Mouse (Mus musculus) forebrain, embryonic 16.5 days (tissue): Measurements from ENCODE around the gene Klhl41. TPM values are rescaled to one million over a fixed set of nuclear protein-coding genes. Genes with fewer than 3 reads are reported as not detected.
"Not testable (repeated sequence)": the region's sequence is repeated elsewhere in the genome, so short reads cannot be mapped to it uniquely, and the experiment has no call there.

Experiments
- ATAC-seq: fragments of 200-750 bp; cut with Nextera tagmentation; 2 replicates; pipeline ENCODE4 v1.8.0; 2017; ENCODE audit warnings: mild to moderate bottlenecking, moderate library complexity
- H3K27ac ChIP-seq: fragments of 300-500 bp; sonication (generic); 2 replicates; pipeline ENCODE4 v1.5.1; 2014; ENCODE audit warnings: low read length, control low read depth
- H3K27me3 ChIP-seq: fragments of 300-500 bp; sonication (generic); replicated peaks from 2 replicates; pipeline ENCODE4 v1.6.1; 2014; ENCODE audit warnings: low read length; ENCODE audit not compliant: control insufficient read depth, insufficient read depth
- H3K36me3 ChIP-seq: fragments of 300-500 bp; sonication (generic); 2 replicates; pipeline ENCODE4 v1.6.1; 2014; ENCODE audit not compliant: control insufficient read depth, insufficient read depth
- H3K4me1 ChIP-seq: fragments of 300-500 bp; sonication (generic); replicated peaks from 2 replicates; pipeline ENCODE4 v1.6.1; 2014; ENCODE audit warnings: low read length; ENCODE audit not compliant: control insufficient read depth, insufficient read depth
- H3K4me2 ChIP-seq: fragments of 300-500 bp; sonication (generic); 2 replicates; pipeline ENCODE4 v1.6.1; 2014; ENCODE audit warnings: mild to moderate bottlenecking, low read length, control low read depth
- H3K4me3 ChIP-seq: fragments of 300-500 bp; sonication (generic); replicated peaks from 2 replicates; pipeline ENCODE4 v1.5.1; 2014; ENCODE audit warnings: mild to moderate bottlenecking, low read length, control low read depth
- H3K9ac ChIP-seq: fragments of 300-500 bp; sonication (generic); replicated peaks from 2 replicates; pipeline ENCODE4 v1.6.1; 2014; ENCODE audit warnings: low read depth, low read length, control low read depth
- H3K9me3 ChIP-seq: fragments of 300-500 bp; sonication (generic); 2 replicates; pipeline ENCODE4 v1.6.1; 2016; ENCODE audit warnings: low read length; ENCODE audit not compliant: control insufficient read depth
- WGBS: fragments of 180-500 bp; shearing (Covaris S2); extraction: QIAGEN DNeasy Blood & Tissue Kit; methylation state at CpG from one replicate; pipeline ENCODE4 v1.1.7; 2014; 5-methylcytosine and 5-hydroxymethylcytosine counted together
- polyA plus RNA-seq: library from polyadenylated mRNA; unstranded; fragments of >200 nt; fragmentation: Nextera tagmentation; extraction: Ambion mirVana; gene quantifications from 2 replicates; pipeline ENCODE4 v1.2.1, GENCODE M21; 2015

Klhl41 gene
- polyA plus RNA-seq, 1 experiment from 2014 or later: not detected

DNA sequence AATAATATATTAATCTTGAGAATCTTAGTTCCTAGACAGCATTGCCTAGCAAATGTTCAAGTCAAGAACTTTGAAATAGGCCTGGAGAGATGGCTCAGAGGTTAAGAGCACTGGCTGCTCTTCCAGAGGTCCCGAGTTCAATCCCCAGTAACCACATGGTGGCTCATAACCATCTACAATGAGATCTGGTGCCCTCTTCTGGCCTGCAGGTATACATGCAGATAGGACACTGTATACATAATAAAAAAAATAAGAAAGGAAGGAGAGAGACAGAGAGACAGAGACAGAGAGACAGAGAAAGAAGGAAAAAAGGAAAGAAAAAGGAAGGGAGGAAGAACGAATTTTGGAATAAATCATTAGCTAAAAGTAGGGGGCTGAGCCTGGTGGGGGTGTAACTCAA lies 6.8 kb downstream of the Klhl41 start:
- Histone ChIP-seq H3K36me3 (no peaks in the 10 kb centered on the region), H3K4me1 (no peaks in the 10 kb centered on the region), H3K4me3 (no peak overlapping the region), H3K9ac (no peak overlapping the region), H3K4me2 (no peak overlapping the region), H3K27ac (no peak overlapping the region), H3K27me3 (no peaks in the 10 kb centered on the region), H3K9me3 (no peaks in the 10 kb centered on the region)
- no peak for ATAC-seq
- 68% methylated on average over 2 of the region's 2 CpGs for WGBS

DNA sequence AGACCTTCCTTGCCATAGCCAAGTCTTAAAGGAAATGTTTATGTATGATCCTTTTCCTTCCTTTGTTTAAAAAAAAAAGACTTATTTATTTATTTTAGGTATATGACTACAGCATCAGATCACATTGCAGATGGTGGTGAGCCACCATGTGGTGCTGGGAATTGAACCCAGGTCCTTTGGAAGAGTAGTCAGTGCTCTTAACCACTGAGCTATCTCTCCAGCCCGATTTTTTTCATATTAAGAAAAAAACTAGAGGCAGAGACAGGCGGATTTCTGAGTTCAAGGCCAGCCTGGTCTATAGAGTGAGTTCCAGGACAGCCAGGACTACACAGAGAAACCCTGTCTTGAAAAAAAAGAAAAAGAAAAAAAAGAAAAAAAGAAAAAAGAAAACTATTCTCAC lies 7.3 kb downstream of the Klhl41 start:
- 84% methylated on average over 2 of the region's 2 CpGs for WGBS
- not testable (repeated sequence) for H3K27ac ChIP-seq, H3K36me3 ChIP-seq

DNA sequence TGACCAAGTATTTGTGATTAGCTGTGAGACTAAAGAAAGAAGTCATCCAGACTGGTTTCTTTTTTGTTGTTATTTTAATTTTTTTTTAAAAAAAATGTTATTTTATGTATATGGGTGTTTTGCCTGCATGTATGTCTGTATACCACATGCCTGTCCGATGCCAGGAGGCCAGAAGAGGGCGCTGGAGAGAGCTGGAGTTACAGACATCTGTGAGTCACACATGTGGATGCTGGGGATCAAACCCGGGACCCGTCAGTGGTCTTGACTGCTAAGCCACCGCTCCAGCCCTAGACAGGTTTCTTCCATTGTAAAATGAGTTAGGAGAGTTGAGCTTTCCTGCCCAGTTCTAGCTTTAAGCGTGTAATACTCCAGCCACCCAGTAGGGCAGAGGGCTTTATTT lies 10.1 kb downstream of the Klhl41 start:
- Histone ChIP-seq H3K9ac (no peak overlapping the region), H3K9me3 (no peaks in the 10 kb centered on the region), H3K4me2 (no peak overlapping the region), H3K36me3 (no peaks in the 10 kb centered on the region), H3K27me3 (no peaks in the 10 kb centered on the region), H3K4me1 (no peaks in the 10 kb centered on the region), H3K27ac (no peak overlapping the region), H3K4me3 (no peak overlapping the region)
- no peak for ATAC-seq
- WGBS: 59% methylated on average over 6 of the region's 6 CpGs

More for the DNA sequence above, 7.3 kb downstream of the Klhl41 start:
- not testable (repeated sequence) for ATAC-seq, H3K27me3 ChIP-seq, H3K9ac ChIP-seq, H3K4me2 ChIP-seq, H3K4me1 ChIP-seq, H3K9me3 ChIP-seq, H3K4me3 ChIP-seq

DNA sequence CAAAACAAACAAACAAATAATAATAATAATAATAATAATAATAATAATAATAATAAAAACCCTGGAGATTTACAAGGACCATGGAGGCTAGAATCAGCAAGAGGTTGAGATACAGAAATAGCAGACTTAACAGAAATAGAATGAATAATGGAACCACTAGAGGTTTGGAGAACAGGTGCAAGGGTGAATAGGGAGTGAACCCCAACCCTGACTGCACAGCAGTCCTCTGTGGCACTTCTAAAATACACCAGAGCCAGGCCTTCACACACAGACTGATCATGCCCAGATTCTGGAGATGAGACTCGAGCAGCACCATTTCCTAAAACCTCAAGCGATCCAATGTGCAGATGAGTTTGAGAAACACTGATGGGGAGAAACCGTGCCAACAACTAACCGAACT lies 12.0 kb downstream of the Klhl41 start:
- H3K9ac ChIP-seq: no peak overlapping the region
- no peaks in the 10 kb centered on the region for H3K4me1 ChIP-seq
- H3K4me3 ChIP-seq: no peak overlapping the region
- WGBS: 94% methylated on average over 4 of the region's 4 CpGs
- H3K36me3 ChIP-seq: no peaks in the 10 kb centered on the region
- H3K4me2 ChIP-seq: no peak overlapping the region
- no peaks in the 10 kb centered on the region for H3K9me3 ChIP-seq
- no peaks in the 10 kb centered on the region for H3K27me3 ChIP-seq
- H3K27ac ChIP-seq: no peak overlapping the region
- no peak for ATAC-seq

DNA sequence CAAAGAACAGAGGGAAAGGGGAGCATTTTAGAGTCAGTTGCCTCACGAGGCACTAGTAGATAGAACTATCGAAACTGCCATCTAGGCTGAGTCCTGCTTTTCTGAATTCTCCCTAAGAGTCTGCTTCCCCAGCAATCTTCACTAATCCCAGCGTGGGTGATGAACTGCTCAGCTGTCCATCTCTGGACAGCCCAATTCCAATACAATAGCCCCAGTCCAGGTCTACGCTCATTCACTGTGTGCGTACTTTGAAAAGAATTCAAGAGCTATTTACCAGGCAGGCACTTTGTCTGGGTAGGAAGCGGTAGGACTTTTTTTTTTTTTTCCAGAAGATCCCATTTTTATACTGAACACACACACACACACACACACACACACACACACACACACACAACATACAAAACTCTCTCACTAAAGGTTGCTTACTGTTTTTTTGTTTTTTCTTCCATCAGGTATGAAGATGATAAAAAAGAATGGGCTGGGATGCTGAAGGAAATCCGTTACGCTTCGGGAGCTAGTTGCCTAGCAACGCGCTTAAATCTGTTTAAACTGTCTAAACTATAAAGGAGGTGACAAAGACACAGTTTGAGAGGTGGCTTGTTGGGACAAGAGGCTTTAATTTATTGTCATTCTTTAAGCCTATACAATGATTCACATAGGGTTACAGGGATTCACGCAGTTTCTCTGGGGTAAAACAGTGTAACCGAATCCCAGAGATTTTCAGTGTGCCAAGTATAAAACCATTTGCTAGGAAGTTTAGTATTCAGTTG lies 13.3 kb downstream of the Klhl41 start:
- Histone ChIP-seq H3K9me3 (no peaks in the 10 kb centered on the region), H3K4me1 (no peaks in the 10 kb centered on the region), H3K27me3 (no peaks in the 10 kb centered on the region), H3K4me2 (peak overlapping the region; percentile 22; the same call in 1 of the 2 replicates), H3K27ac (no peak overlapping the region), H3K4me3 (no peak overlapping the region), H3K36me3 (no peaks in the 10 kb centered on the region), H3K9ac (no peak overlapping the region)
- WGBS: 15% methylated on average over 13 of the region's 13 CpGs
- peak; percentile 62 for ATAC-seq

DNA sequence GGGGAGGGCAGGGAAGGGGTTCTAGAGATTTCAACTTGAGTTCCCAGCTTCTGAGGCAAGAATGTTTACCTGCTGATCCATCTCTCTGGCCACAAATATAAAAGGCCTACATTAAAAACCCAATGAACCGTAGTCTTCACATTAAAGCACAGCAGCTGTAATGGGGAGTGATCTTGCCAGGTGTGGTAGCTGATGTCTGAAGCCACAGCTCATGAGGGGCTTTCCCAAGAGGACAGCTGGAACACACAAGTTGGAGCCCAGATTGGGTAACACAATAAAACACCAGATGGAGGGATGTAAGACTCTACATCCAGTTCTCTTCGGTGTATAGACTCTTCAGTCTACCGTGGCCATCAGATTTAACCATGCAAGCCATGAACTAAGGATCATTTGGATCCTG lies 14.6 kb downstream of the Klhl41 start:
- no peaks in the 10 kb centered on the region for H3K27me3 ChIP-seq
- ATAC-seq: no peak
- peaks cover 4% of the 10 kb centered on the region; the same call in 1 of the 2 replicates for H3K36me3 ChIP-seq
- H3K4me3 ChIP-seq: no peak overlapping the region
- no peaks in the 10 kb centered on the region for H3K4me1 ChIP-seq
- H3K4me2 ChIP-seq: no peak overlapping the region
- WGBS: 98% methylated on average over 3 of the region's 3 CpGs
- no peaks in the 10 kb centered on the region for H3K9me3 ChIP-seq
- no peak overlapping the region for H3K9ac ChIP-seq
- no peak overlapping the region for H3K27ac ChIP-seq

DNA sequence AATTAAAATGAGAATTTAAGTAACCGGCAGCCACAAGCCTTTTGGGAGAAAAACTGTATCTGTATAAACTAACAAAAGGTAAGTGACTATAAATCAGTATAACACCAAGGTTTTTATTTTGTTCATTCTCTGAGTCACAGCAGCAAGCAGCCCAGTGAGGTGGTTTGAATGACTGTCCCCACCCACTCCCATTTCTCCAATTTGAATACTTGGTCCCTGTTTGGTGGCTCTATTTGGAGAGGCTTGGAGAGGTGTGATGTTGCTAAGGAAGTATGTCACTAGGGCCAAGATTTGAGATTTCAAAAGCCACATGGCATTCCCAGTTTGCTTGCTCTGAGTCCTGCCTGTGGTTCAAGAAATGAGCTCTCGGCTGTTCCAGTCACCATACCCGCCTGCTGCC lies 20.3 kb downstream of the Klhl41 start:
- Histone ChIP-seq H3K9me3 (no peaks in the 10 kb centered on the region), H3K9ac (no peak overlapping the region), H3K27ac (no peak overlapping the region), H3K36me3 (peaks cover 23% of the 10 kb centered on the region), H3K4me1 (no peaks in the 10 kb centered on the region), H3K4me2 (no peak overlapping the region), H3K27me3 (no peaks in the 10 kb centered on the region), H3K4me3 (no peak overlapping the region)
- ATAC-seq: no peak
- 89% methylated on average over 3 of the region's 3 CpGs for WGBS

DNA sequence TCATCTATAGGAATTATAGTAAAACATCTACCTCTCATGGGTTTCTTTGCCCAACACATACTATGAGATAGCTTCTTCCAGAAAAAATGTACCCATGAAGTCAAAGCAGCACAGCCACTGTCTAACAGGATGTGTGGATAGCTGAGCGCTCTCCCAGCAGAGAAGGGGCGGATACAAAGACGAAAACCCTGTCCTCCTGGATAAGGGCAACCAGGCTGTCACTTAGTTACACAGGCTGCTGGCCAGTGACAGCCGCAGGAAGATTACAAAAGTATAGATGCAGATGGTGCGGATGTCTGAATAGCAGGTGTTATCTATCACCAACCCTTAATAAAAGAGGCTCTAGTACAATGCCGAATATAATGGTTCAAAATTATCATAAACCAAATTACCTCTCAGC lies 20.9 kb downstream of the Klhl41 start:
- Histone ChIP-seq H3K27me3 (no peaks in the 10 kb centered on the region), H3K9me3 (no peaks in the 10 kb centered on the region), H3K4me3 (no peak overlapping the region), H3K9ac (no peak overlapping the region), H3K36me3 (peaks cover 23% of the 10 kb centered on the region), H3K27ac (no peak overlapping the region), H3K4me2 (no peak overlapping the region), H3K4me1 (no peaks in the 10 kb centered on the region)
- ATAC-seq: no peak
- WGBS: 96% methylated on average over 6 of the region's 6 CpGs

DNA sequence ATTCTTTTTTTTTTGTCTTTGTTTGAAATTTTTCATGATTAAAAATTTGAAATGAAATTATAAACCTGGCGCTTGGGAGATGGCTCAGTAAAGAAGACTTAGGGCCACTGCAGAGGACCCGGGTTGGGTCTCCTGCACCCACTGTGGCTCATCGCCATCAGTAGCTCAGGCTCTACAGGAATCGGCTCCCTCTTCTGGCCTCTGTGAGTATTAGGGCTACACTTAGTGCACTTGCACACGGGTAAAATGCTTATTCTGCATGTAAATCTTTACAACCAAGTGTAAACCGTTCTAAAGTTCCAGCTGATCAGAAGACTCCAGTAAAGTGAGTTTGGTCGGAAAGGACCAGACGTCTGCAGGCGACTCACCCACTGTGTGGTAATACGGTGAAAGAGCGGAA lies 23.6 kb downstream of the Klhl41 start:
- H3K4me3 ChIP-seq: no peak overlapping the region
- peaks cover 24% of the 10 kb centered on the region for H3K36me3 ChIP-seq
- no peaks in the 10 kb centered on the region for H3K9me3 ChIP-seq
- no peaks in the 10 kb centered on the region for H3K4me1 ChIP-seq
- no peak overlapping the region for H3K27ac ChIP-seq
- WGBS: 95% methylated on average over 11 of the region's 11 CpGs
- H3K4me2 ChIP-seq: no peak overlapping the region
- H3K27me3 ChIP-seq: no peaks in the 10 kb centered on the region
- no peak for ATAC-seq
- H3K9ac ChIP-seq: no peak overlapping the region

DNA sequence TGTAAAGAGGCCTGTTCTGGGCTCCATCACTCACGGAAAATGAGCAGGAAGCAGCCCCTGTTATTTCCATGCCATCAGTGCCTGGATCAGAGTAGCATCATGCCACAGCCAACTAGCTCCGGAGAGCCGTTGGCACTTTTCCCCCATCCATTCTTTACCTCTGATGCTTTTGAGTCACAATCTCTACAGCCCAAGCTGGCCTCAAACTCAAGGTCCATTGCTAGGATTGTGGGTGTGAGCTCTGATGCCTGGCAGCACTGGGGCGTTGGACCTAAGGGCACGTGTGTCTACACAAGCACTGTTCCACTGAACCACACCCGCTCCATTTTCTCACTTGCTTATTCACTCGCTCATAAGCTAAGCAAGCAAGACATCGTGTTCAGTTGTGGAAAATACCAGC lies 30.5 kb downstream of the Klhl41 start:
- WGBS: 95% methylated on average over 8 of the region's 8 CpGs
- Histone ChIP-seq H3K4me2 (no peak overlapping the region), H3K36me3 (peaks cover 25% of the 10 kb centered on the region)

More for the DNA sequence above, 30.5 kb downstream of the Klhl41 start:
- Histone ChIP-seq H3K9me3 (no peaks in the 10 kb centered on the region), H3K4me1 (no peaks in the 10 kb centered on the region), H3K27me3 (no peaks in the 10 kb centered on the region), H3K4me3 (no peak overlapping the region), H3K27ac (no peak overlapping the region), H3K9ac (no peak overlapping the region)
- no peak for ATAC-seq
